Comparison of ENCODE assay signal across 9 mouse cellular contexts in genomic region chr4:125882531-125882930, GRCm38 (mm10).
DNase-seq lines count a peak whose midpoint lies in the region; ATAC-seq lines count a peak whose summit lies in the region.
"Had no signal": no experiment of that assay in that cellular context is flagged by ENCODE, and none has a peak within 500 bp of the region (broad histone marks: within the 10 kb centered on the region; RNA-seq: fewer than 3 reads in every experiment).

No protein-coding gene starts in this region.

- H3K36me3 ChIP-seq in hindbrain, embryonic 10.5 days: no peaks in the 10 kb centered on the region
- H3K36me3 ChIP-seq in hindbrain, embryonic 11.5 days (ENCODE audit: control insufficient read depth, insufficient read depth, low read length): no peaks in the 10 kb centered on the region
- H3K36me3 ChIP-seq in midbrain, embryonic 14.5 days (ENCODE audit: control insufficient read depth, insufficient read depth, low read length): no peaks in the 10 kb centered on the region

- no peak overlapping the region for H3K4me2 ChIP-seq in hindbrain, embryonic 11.5 days (replicated peaks; ENCODE audit: low read depth, low read length)
- H3K4me2 ChIP-seq in midbrain, embryonic 14.5 days (ENCODE audit: low read length): no peak overlapping the region

- H3K27ac ChIP-seq in hindbrain, embryonic 10.5 days: peak overlapping the region; percentile 50; the same call in 1 of the 2 replicates
- H3K27ac ChIP-seq in hindbrain, embryonic 11.5 days (ENCODE audit: low read depth, low read length): no peak overlapping the region
- H3K27ac ChIP-seq in midbrain, embryonic 14.5 days (replicated peaks; ENCODE audit: low read depth, low read length): peak overlapping the region; percentile 52; the same call in 1 of the 2 replicates

- ATAC-seq in hindbrain, embryonic 11.5 days (ENCODE audit: low FRiP score): no peak
- ATAC-seq in midbrain, embryonic 14.5 days (ENCODE audit: low FRiP score, low TSS enrichment): no peak

- H3K4me3 ChIP-seq in hindbrain, embryonic 10.5 days: no peak overlapping the region
- H3K4me3 ChIP-seq in hindbrain, embryonic 11.5 days (ENCODE audit: low read depth, low read length): no peak overlapping the region
- no peak overlapping the region for H3K4me3 ChIP-seq in midbrain, embryonic 14.5 days (replicated peaks; ENCODE audit: low read depth, low read length)

- H3K9me3 ChIP-seq in hindbrain, embryonic 10.5 days: 0 out of 2 replicates have a peak, but pooled peaks cover 4% of the 10 kb centered on the region
- H3K9me3 ChIP-seq in hindbrain, embryonic 11.5 days (ENCODE audit: control insufficient read depth, low read length): no peaks in the 10 kb centered on the region
- H3K9me3 ChIP-seq in midbrain, embryonic 14.5 days (ENCODE audit: control insufficient read depth, low read length): no peaks in the 10 kb centered on the region

- H3K9ac ChIP-seq in hindbrain, embryonic 11.5 days (ENCODE audit: low read depth, low read length): no peak overlapping the region
- no peak overlapping the region for H3K9ac ChIP-seq in midbrain, embryonic 14.5 days (replicated peaks; ENCODE audit: low read length)

- WGBS in hindbrain, embryonic 10.5 days: 63% methylated on average over 3 of the region's 3 CpGs
- WGBS in hindbrain, embryonic 11.5 days: 60% methylated on average over 3 of the region's 3 CpGs
- WGBS in midbrain, embryonic 14.5 days: 40% methylated on average over 3 of the region's 3 CpGs

- H3K4me1 ChIP-seq in hindbrain, embryonic 10.5 days (replicated peaks): peaks cover 25% of the 10 kb centered on the region
- H3K4me1 ChIP-seq in hindbrain, embryonic 11.5 days (replicated peaks; ENCODE audit: control insufficient read depth, insufficient read depth, low read length): no peaks in the 10 kb centered on the region; the same call in 1 of the 2 replicates
- peaks cover 17% of the 10 kb centered on the region; the same call in 1 of the 2 replicates for H3K4me1 ChIP-seq in midbrain, embryonic 14.5 days (ENCODE audit: control insufficient read depth, insufficient read depth, low read length)

- H3K27me3 ChIP-seq in hindbrain, embryonic 10.5 days (ENCODE audit: insufficient read depth, poor library complexity, severe bottlenecking): no peaks in the 10 kb centered on the region; the same call in 1 of the 2 replicates
- H3K27me3 ChIP-seq in hindbrain, embryonic 11.5 days (ENCODE audit: control insufficient read depth, insufficient read depth, low read length): no peaks in the 10 kb centered on the region
- H3K27me3 ChIP-seq in midbrain, embryonic 14.5 days (ENCODE audit: control insufficient read depth, insufficient read depth, low read length): no peaks in the 10 kb centered on the region

- DNase-seq in hindbrain, embryonic 10.5 days (ENCODE audit: low spot score): no peak
- DNase-seq in hindbrain, embryonic 11.5 days (ENCODE audit: low spot score): no peak
- DNase-seq in adrenal gland, postnatal 14 days: peak; percentile 79
- DNase-seq in kidney, adult 18-20 months: peak; percentile 67
- DNase-seq in midbrain, embryonic 14.5 days: peak; percentile 65
- no peak for DNase-seq in layer of hippocampus, adult 9-11 months
- no peak for DNase-seq in spleen, adult 18-20 months
- DNase-seq in thymus, postnatal 25 days: no peak
- DNase-seq: liver had no signal

Comparison
In these comparisons a context has a peak if more than half of its experiments do, and no peak if none do; other contexts are left out.
1. DNase-seq: peak in adrenal gland, postnatal 14 days (single experiment), kidney, adult 18-20 months (single experiment) and midbrain, embryonic 14.5 days (single experiment); none in hindbrain, embryonic 10.5 days (single experiment), hindbrain, embryonic 11.5 days (single experiment), layer of hippocampus, adult 9-11 months (single experiment), spleen, adult 18-20 months (0 of 2) and thymus, postnatal 25 days (single experiment).